Mouse (Mus musculus) liver, embryonic 16.5 days (tissue): ENCODE measurements around the gene Dlgap1. TPM values are rescaled to one million over a fixed set of nuclear protein-coding genes. Genes with fewer than 3 reads are reported as not detected.

Experiments used
- ATAC-seq: fragments of 200-750 bp; cut with Nextera tagmentation; 2 replicates; pipeline ENCODE4 v1.8.0; 2017; ENCODE audit warnings: low read depth, mild to moderate bottlenecking, moderate number of reproducible peaks, moderate library complexity
- H3K27ac ChIP-seq: fragments of 300-500 bp; sonication (generic); 2 replicates; pipeline ENCODE4 v1.5.1; 2014; ENCODE audit warnings: mild to moderate bottlenecking, low read length
- H3K27me3 ChIP-seq: fragments of 300-500 bp; sonication (generic); 2 replicates; pipeline ENCODE4 v1.6.1; 2014; ENCODE audit warnings: low read depth, low read length, mixed read lengths; ENCODE audit not compliant: control insufficient read depth, insufficient read depth
- H3K36me3 ChIP-seq: fragments of 300-500 bp; sonication (generic); 2 replicates; pipeline ENCODE4 v1.6.1; 2014; ENCODE audit warnings: mild to moderate bottlenecking; ENCODE audit not compliant: control insufficient read depth, insufficient read depth
- H3K4me1 ChIP-seq: fragments of 300-500 bp; sonication (generic); 2 replicates; pipeline ENCODE4 v1.6.1; 2014; ENCODE audit warnings: low read depth, low read length, mixed read lengths; ENCODE audit not compliant: control insufficient read depth
- H3K4me2 ChIP-seq: fragments of 300-500 bp; sonication (generic); 2 replicates; pipeline ENCODE4 v1.6.1; 2014; ENCODE audit warnings: low read depth, low read length, mixed read lengths
- H3K4me3 ChIP-seq: fragments of 300-500 bp; sonication (generic); 2 replicates; pipeline ENCODE4 v1.5.1; 2014; ENCODE audit warnings: low read depth, mild to moderate bottlenecking, low read length
- H3K9ac ChIP-seq: fragments of 300-500 bp; sonication (generic); 2 replicates; pipeline ENCODE4 v1.6.1; 2014; ENCODE audit warnings: low read depth, low read length
- H3K9me3 ChIP-seq: fragments of 300-500 bp; sonication (generic); replicated peaks from 2 replicates; pipeline ENCODE4 v1.6.1; 2016; ENCODE audit warnings: low read length; ENCODE audit not compliant: control insufficient read depth
- WGBS: fragments of 180-500 bp; shearing (Covaris S2); extraction: QIAGEN DNeasy Blood & Tissue Kit; methylation state at CpG from one replicate; pipeline ENCODE4 v1.1.7; 2014; ENCODE audit not compliant: insufficient replicate concordance; 5-methylcytosine and 5-hydroxymethylcytosine counted together
- polyA plus RNA-seq: library from polyadenylated mRNA; unstranded; fragments of >200 nt; fragmentation: Nextera tagmentation; extraction: Ambion mirVana; gene quantifications from 2 replicates; pipeline ENCODE4 v1.2.1, GENCODE M21; 2015

Dlgap1 gene
- polyA plus RNA-seq, 1 experiment from 2014 or later: 0.09 TPM

DNA sequence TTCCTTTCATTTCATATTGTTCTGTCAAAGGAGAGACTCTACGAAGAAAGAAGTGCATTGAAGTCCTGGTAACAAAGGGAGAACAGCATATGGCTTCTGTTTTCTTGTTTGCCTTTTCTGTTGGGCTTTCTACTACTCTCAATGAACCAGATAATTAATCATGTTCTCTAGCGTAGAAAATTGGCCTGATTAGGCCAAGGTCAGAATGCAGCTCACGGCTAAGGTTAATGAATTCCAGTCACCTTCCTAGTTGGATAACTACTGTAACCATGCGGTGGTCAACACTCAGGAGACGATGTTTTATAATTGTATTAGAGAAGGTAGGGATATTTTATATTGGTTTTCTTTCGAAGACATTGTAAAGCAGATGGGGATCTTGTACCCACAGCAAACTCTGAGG is 279.4 kb downstream of the Dlgap1 start:
- no peak overlapping the region for H3K9ac ChIP-seq
- no peak for ATAC-seq
- H3K27me3 ChIP-seq: no peaks in the 10 kb centered on the region
- no peaks in the 10 kb centered on the region for H3K36me3 ChIP-seq
- H3K4me1 ChIP-seq: no peaks in the 10 kb centered on the region
- 59% methylated on average over 6 of the region's 6 CpGs for WGBS
- no peak overlapping the region for H3K27ac ChIP-seq
- H3K4me2 ChIP-seq: no peak overlapping the region
- H3K9me3 ChIP-seq: no peaks in the 10 kb centered on the region
- H3K4me3 ChIP-seq: no peak overlapping the region

- no peak overlapping the region for H3K4me3 ChIP-seq
- no peak for ATAC-seq
- H3K4me1 ChIP-seq: no peaks in the 10 kb centered on the region
- no peak overlapping the region for H3K9ac ChIP-seq
- no peaks in the 10 kb centered on the region for H3K27me3 ChIP-seq
- 53% methylated on average over 3 of the region's 3 CpGs for WGBS
- H3K36me3 ChIP-seq: no peaks in the 10 kb centered on the region
- no peak overlapping the region for H3K27ac ChIP-seq
- no peaks in the 10 kb centered on the region for H3K9me3 ChIP-seq
- no peak overlapping the region for H3K4me2 ChIP-seq
Observed at GRCm38 (mm10) chr17:70252476-70252875, 283.6 kb downstream of the Dlgap1 start.

DNA sequence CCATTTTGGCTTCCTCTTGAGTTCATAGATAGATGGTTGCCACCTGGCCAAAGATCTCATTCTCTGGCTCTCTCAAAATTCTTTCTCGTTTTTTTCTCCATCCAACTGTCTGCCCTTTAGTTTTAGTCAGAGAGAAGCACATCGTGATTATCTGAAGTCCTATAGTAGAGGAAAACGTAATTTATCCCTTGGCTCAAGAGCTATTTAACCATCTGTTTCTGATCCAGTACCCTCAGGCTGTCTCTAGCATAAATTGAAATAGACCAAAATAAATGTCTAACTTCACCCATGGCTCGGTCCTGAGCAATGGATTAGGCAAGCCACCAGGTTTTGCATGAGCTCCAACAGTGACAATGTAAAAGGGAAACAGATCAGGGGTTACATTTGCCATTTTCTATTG is 287.5 kb downstream of the Dlgap1 start:
- WGBS: 52% methylated on average over 4 of the region's 4 CpGs

DNA sequence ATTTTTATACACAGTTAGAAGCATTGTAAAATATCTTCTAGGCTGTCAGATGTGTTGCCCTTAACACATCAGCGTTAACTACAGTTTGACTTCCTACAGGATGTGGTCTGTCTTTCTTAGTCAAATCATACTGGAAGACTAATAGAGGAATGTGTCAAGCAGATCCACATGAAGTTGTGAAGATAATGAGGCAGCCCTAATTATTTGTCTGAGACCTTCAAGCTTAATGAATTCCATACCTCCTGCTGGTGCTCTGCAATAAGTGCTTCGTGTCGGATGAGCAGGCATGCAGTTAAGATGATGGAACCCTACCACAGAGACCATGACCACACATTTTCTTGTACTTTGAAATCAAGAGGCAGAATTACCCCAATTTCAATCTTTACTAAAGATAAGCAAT is 294.3 kb downstream of the Dlgap1 start:
- no peak overlapping the region for H3K4me2 ChIP-seq
- H3K27ac ChIP-seq: no peak overlapping the region
- H3K4me3 ChIP-seq: no peak overlapping the region
- H3K9me3 ChIP-seq: no peaks in the 10 kb centered on the region
- no peak overlapping the region for H3K9ac ChIP-seq
- WGBS: 54% methylated on average over 3 of the region's 3 CpGs
- ATAC-seq: no peak
- H3K27me3 ChIP-seq: no peaks in the 10 kb centered on the region
- no peaks in the 10 kb centered on the region for H3K36me3 ChIP-seq
- H3K4me1 ChIP-seq: no peaks in the 10 kb centered on the region

More for the DNA sequence above, 287.5 kb downstream of the Dlgap1 start:
- Histone ChIP-seq H3K36me3 (no peaks in the 10 kb centered on the region), H3K27me3 (no peaks in the 10 kb centered on the region), H3K4me2 (no peak overlapping the region), H3K9ac (no peak overlapping the region), H3K4me1 (no peaks in the 10 kb centered on the region), H3K9me3 (no peaks in the 10 kb centered on the region), H3K27ac (no peak overlapping the region), H3K4me3 (no peak overlapping the region)
- no peak for ATAC-seq

DNA sequence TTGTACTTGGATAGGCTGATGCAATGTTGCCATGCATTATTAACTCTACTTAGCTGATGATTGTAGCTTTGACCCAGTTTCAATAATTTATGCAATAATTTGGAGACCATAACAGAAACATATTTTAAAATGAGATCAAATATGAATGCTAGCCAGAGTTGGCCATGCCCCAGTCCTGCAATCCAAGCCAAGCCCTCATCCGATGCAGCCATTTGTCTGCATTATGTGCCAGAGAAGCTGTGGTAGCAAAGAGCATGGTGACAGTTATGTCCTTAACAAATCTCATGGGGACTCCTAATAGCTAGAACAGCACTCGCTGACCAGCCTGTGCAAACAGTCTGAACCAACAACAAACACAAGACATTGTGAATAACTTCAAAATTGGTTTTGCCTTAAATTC is 303.3 kb downstream of the Dlgap1 start:
- ATAC-seq: no peak
- Histone ChIP-seq H3K9ac (no peak overlapping the region), H3K4me1 (no peaks in the 10 kb centered on the region), H3K9me3 (no peaks in the 10 kb centered on the region), H3K27me3 (no peaks in the 10 kb centered on the region), H3K36me3 (no peaks in the 10 kb centered on the region), H3K4me3 (no peak overlapping the region), H3K4me2 (no peak overlapping the region), H3K27ac (no peak overlapping the region)
- 65% methylated on average over 2 of the region's 2 CpGs for WGBS

DNA sequence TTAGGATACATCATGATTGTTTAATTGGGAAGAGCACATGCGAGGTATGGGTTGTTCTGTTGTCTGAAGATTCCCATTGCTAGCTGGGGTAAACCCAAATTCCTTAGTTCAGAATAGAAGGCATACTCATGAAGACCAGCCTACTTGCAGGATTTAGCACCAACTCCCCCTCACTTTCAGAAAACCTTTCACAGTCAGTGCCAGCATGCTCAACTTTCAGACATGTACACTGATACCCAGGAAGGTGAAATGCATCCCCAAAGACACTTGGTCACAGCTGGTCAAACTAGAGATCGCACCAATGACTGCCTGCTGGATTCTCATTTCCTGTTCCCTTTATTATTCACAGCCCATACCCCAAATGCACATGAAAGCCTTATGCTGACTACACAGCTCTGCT is 318.8 kb downstream of the Dlgap1 start:
- ATAC-seq: no peak
- WGBS: 65% methylated on average over 2 of the region's 2 CpGs

DNA sequence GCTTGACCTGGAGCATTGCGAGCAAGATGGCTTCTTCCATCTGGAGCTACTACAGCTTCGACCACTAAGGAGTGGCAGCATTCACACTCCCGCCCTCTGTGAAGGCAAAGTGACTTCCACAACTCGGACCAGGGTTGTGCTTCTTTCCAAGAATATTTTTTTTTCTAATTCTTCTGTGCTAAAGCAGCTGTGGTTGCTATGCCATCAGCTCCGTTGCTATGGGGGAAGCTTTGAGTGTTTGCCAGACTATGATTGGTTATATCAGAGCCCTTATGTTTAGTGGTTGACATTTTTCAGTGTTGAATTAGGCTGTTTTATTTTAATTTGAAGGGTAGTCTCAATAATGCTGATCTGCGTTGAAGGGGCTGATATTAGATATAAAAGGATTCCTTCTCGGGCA is 325.2 kb downstream of the Dlgap1 start:
- 61% methylated on average over 7 of the region's 7 CpGs for WGBS

More for the DNA sequence above, 318.8 kb downstream of the Dlgap1 start:
- Histone ChIP-seq H3K4me2 (no peak overlapping the region), H3K27ac (no peak overlapping the region), H3K4me3 (no peak overlapping the region), H3K27me3 (no peaks in the 10 kb centered on the region), H3K9me3 (no peaks in the 10 kb centered on the region), H3K36me3 (no peaks in the 10 kb centered on the region), H3K4me1 (no peaks in the 10 kb centered on the region), H3K9ac (no peak overlapping the region)

GRCm38 (mm10) chr17:70301941-70302478 is 333.1 kb downstream of the Dlgap1 start:
- Histone ChIP-seq H3K9me3 (no peaks in the 10 kb centered on the region), H3K36me3 (no peaks in the 10 kb centered on the region), H3K4me1 (no peaks in the 10 kb centered on the region), H3K27ac (no peak overlapping the region), H3K4me2 (no peak overlapping the region), H3K4me3 (no peak overlapping the region), H3K27me3 (no peaks in the 10 kb centered on the region), H3K9ac (no peak overlapping the region)
- ATAC-seq: no peak
- WGBS: 59% methylated on average over 9 of the region's 9 CpGs

More for the DNA sequence above, 325.2 kb downstream of the Dlgap1 start:
- H3K4me2 ChIP-seq: no peak overlapping the region
- ATAC-seq: no peak
- H3K4me1 ChIP-seq: no peaks in the 10 kb centered on the region
- H3K9ac ChIP-seq: no peak overlapping the region
- H3K9me3 ChIP-seq: no peaks in the 10 kb centered on the region
- H3K4me3 ChIP-seq: no peak overlapping the region
- no peaks in the 10 kb centered on the region for H3K36me3 ChIP-seq
- no peak overlapping the region for H3K27ac ChIP-seq
- H3K27me3 ChIP-seq: no peaks in the 10 kb centered on the region

GRCm38 (mm10) chr17:70302656-70303055 is 333.8 kb downstream of the Dlgap1 start:
- Histone ChIP-seq H3K9ac (no peak overlapping the region), H3K4me1 (no peaks in the 10 kb centered on the region), H3K4me3 (no peak overlapping the region), H3K36me3 (no peaks in the 10 kb centered on the region), H3K27me3 (no peaks in the 10 kb centered on the region), H3K4me2 (no peak overlapping the region), H3K27ac (no peak overlapping the region), H3K9me3 (no peaks in the 10 kb centered on the region)
- 54% methylated on average over 2 of the region's 2 CpGs for WGBS
- no peak for ATAC-seq
